Mouse (Mus musculus) c-Kit-positive CD71-positive TER-119-positive erythroid progenitor cells, embryonic 14.5 days (primary cell): Measurements from ENCODE around the gene Mettl14.
"Not testable (repeated sequence)": the region's sequence is repeated elsewhere in the genome, so short reads cannot be mapped to it uniquely, and the experiment has no call there.

ENCODE experiments used
- DNase-seq: peaks from one replicate; pipeline ENCODE4 v3.0.0-alpha.2; 2013; ENCODE audit warnings: low spot score

Mettl14 gene

GRCm38 (mm10) chr3:123385486-123386156 is at the start of gene Mettl14:
Mettl14 (minus strand) TSS chr3:123386108.
- peak; percentile 97 for DNase-seq

- no peak for DNase-seq
Measured at GRCm38 (mm10) chr3:123433362-123433761, 47.5 kb upstream of the Mettl14 start.

- peak; percentile 9 for DNase-seq
Measured at GRCm38 (mm10) chr3:123431951-123432674, 46.2 kb upstream of the Mettl14 start.

DNA sequence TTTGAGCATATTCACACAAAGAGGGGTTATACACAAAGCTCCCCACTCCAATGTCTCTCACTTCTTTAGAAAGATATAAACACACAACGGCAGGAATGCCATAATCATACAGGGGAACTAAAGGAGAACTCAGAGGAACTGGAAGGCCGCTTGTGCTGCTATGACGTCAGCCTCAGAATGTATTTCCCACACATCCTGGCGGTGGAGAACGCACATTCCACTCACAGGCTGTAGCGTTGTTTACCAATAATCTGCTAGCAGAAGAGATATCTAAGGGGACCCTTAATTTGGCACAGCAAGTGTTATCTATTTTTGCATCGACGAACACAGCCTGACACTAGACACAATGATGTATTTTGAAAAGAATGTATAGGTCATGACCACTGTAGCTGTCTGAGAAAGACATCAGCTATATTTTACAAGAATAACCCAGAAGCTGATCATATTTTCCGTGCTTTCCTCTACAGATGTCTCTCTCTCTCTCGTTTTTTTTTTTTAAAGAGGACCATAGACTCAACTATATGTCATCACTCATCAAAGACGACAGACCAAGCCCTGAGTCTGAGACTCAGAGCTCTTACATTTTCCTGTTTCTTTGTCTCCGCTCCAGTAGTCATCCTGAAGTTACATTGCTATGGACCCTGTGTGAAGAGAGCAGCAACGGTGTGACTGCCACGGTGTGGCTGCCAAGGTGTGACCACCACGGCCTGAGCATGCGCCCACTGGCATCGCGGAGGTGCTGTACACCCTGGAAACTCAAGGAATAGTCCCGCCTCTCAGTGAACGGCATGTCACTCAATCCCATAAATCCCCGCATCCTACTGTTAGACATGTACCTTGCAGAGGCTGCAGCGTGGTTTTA is 43.9 kb upstream of the Mettl14 start:
- DNase-seq = no peak

DNA sequence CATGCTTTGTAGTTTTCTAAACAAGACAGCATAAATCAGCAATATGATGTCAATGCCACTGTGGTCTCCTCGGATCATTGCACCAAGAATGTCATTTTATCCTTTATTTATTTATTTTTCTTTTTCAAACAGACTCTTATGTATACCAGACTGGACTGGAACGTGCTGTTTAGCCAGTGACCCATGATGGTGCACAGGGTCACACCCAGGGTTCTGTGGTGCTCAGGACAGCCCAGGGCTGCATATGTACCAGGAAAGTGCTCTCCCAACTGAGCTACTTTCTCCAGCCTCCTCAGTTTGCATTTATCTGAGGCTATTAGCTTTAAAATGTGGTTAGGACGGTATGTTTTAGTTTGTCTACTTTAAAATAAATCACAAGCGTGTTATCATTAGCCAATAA is 42.1 kb upstream of the Mettl14 start:
- no peak for DNase-seq

DNA sequence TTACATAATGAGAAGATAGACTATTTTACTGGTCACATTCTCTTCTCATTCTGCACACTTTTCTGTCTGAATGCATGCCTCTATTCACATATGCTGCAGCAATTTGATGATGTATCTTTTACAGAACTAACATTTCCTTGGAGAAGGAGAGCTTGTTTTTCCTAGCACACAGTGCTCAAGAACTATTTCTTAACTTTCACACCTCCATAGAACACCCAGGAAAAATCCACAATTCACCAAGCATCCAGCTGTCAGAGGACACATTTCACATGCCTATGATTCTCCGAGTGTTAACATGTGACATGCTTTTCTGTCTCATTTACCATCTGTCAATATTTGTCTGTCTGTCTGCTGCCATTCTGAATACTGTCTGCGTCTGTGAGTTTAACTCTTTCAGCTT is 39.7 kb upstream of the Mettl14 start:
- DNase-seq = no peak

- DNase-seq = no peak
Measured at GRCm38 (mm10) chr3:123413173-123413572, 27.3 kb upstream of the Mettl14 start.

DNA sequence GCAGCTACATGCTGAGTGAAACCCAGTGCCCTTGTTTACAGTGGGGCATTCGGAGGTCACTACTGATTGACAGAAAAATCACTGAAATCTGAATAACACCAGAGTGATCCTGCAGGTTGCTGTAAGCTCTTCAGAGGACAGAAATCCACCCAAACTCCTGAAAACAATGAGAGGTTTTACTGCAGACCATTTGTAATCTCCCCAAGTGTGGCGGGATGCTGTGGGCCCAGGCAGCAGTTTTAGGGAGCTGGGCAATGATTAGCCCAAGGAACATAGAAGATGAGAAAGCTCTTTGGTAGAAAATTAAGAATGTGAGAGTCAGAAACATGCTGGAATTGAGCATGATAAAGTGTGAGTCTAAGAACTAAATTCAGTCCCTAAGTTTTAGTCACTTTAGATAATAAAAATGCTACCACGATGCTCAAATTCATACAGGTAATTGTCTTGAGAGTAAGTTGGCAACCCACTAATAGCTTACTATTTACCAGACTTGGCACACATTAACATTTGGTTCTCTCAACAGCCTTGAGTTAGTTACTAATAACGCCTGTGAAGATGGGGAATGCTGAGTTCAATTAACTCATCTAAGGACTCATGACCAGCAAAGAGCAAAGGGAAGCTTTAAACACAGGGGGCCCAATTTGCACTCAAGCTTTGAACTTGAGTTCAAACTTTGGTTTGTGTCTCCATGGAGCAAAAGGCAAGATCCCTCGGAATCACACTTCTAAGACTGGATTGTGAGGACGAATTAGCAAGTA is 26.1 kb upstream of the Mettl14 start:
- DNase-seq = no peak

GRCm38 (mm10) chr3:123404945-123405344 is 19.0 kb upstream of the Mettl14 start:
- no peak for DNase-seq

DNA sequence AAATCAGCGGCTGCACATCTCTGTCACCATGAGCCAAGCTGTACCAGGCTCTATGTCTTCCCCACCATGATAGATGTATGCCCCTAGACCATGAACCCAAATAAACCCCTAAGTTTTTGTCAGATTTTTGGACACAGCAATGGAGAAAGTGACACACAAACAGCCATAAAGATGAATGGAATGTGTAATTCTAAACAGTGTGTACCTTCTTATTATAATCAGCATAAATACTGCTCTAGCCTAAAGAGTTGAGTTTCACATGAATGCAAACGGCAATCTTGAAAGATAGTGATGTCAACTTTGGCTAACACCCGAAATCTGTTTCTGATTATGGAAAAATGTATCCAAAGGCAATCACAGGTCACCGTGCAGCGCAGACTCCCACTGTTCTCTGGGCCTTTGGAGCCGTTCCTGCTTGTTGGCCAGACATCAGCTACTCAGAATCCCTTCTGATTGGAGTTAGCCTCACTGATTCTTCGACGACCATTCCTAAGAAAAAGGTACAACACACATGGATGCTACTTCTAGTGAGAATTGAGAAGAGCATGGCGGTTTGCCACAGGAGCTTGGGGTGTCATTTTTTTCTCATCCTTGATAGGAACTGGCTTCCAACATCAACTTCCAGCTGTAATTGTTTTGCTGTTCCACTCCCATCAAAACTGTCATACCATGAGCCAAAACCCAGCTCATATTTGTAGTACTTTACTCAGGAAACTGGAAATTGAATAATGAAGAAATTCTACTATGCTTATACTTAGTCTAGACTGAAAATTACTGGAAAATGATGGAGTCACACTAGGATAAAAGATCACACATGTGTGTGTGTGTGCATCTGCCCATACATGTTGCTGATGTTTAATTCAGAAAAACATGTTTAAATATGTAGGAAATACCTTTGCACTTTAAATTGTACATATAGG is 11.9 kb upstream of the Mettl14 start:
- DNase-seq = no peak

- no peak for DNase-seq
Measured at GRCm38 (mm10) chr3:123395611-123396010, 9.7 kb upstream of the Mettl14 start.

- no peak for DNase-seq
Measured at GRCm38 (mm10) chr3:123391180-123391579, 5.3 kb upstream of the Mettl14 start.

GRCm38 (mm10) chr3:123386157-123386780 is 361 bp upstream of the Mettl14 start:
- DNase-seq = not testable (repeated sequence)

GRCm38 (mm10) chr3:123385118-123385485 is 806 bp downstream of the Mettl14 start:
- peak; percentile 18 for DNase-seq

DNA sequence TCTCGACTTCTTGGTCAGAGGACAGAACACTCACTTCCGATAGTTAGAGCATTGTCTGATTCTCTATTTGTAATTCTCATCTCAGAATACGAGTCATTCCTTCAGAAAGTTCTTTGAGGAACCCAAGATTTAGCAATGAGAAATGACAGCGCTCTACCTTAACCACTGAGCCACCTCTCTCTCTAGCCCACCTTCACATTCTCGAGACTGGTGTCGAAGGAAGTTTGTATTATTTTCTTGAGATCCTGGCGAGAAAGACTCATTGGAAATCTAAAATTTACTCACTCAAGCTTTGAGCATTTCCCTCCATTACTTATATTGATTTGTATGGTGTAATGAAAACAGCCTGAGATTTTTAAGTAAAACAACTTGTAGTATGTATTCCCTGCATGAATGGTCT is 1.5 kb downstream of the Mettl14 start:
- DNase-seq = no peak

GRCm38 (mm10) chr3:123376562-123376961 is 9.3 kb downstream of the Mettl14 start:
- DNase-seq = no peak

- no peak for DNase-seq
Measured at GRCm38 (mm10) chr3:123371766-123372535, 14.0 kb downstream of the Mettl14 start.

DNA sequence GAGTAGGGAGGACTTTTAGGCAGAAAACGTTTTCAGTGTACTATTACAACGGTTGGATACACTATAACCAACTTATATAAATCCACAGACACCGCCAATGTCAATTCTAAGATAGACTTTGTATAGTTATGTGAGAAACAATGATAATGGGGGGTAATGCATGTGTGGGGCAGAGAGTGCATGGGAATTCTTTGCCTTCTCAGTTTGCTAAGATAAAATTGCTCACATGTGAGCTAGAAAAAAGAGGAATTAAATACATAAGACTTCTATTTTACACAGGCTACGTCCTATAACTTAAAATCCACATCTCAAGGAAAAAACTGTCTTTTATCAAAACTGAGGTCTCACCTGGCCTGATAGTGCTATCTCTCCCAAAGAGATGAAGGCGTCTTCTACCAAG is 15.0 kb downstream of the Mettl14 start:
- DNase-seq = no peak

DNA sequence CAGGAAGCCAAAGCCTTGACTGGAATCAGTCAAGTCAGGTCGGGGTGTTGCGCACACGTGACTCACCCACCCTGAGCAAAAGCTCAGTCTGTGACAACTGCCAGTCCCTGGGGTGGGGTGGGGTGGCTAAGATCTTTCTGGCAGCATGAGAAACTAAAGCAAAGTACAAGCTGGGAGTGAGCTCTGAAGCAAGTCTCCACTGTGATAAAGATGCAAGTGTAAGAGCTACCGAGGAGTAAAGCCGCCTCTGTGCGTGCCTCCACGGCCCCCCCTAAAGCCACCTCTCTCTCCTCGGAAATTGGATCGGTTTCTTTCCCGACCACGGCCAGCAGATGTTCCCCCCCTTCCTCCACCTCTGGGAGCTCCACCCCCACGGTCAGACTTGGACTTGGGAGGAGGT is 16.7 kb downstream of the Mettl14 start:
- DNase-seq = no peak

- DNase-seq = not testable (repeated sequence)
Measured at GRCm38 (mm10) chr3:123366820-123367219, 19.1 kb downstream of the Mettl14 start.
